Comparison of ENCODE assay signal across 8 mouse cellular contexts in genomic region chr9:54764561-54765217, GRCm38 (mm10). TPM values are rescaled to one million over a fixed set of nuclear protein-coding genes. Genes with fewer than 3 reads are reported as not detected.
A peak's percentile ranks its signal among the peaks of the same experiment; 100 is the strongest.
DNase-seq lines count a peak whose midpoint lies in the region; ATAC-seq and TF ChIP-seq lines count a peak whose summit lies in the region.

Gene Crabp1, plus strand, starts transcription at chr9:54764748.

- H3K4me1 ChIP-seq in lung, postnatal 0 days (ENCODE audit: insufficient read depth, low read depth, low read length) = 0 out of 2 replicates have a peak, but pooled peaks cover 4% of the 10 kb centered on the region
- peaks cover 14% of the 10 kb centered on the region for H3K4me1 ChIP-seq in hindbrain, embryonic 11.5 days (replicated peaks; ENCODE audit: control insufficient read depth, insufficient read depth, low read length)
- H3K4me1 ChIP-seq in midbrain, embryonic 15.5 days = peaks cover 23% of the 10 kb centered on the region

- no peak within 1 kb of the TSS for H3K27ac ChIP-seq in lung, postnatal 0 days (ENCODE audit: low read length)
- H3K27ac ChIP-seq in hindbrain, embryonic 11.5 days (ENCODE audit: low read depth, low read length) = no peak within 1 kb of the TSS; the same call in 1 of the 2 replicates
- no peak within 1 kb of the TSS for H3K27ac ChIP-seq in midbrain, embryonic 15.5 days

- no peak within 1 kb of the TSS for H3K9ac ChIP-seq in lung, postnatal 0 days (replicated peaks; ENCODE audit: low read depth)
- peak within 1 kb of the TSS; percentile 61 for H3K9ac ChIP-seq in hindbrain, embryonic 11.5 days (ENCODE audit: low read depth, low read length)
- H3K9ac ChIP-seq in midbrain, embryonic 15.5 days = peak within 1 kb of the TSS; percentile 32; the same call in 1 of the 2 replicates

- no peak; the same call in 1 of the 2 replicates for ATAC-seq in lung, postnatal 0 days
- peak; percentile 41; the same call in 1 of the 2 replicates for ATAC-seq in hindbrain, embryonic 11.5 days (ENCODE audit: low FRiP score)
- ATAC-seq in midbrain, embryonic 15.5 days (replicated peaks) = 0 out of 2 replicates have a peak, but pooled peaks have one; percentile 45
- no peak for ATAC-seq in erythroblast, adult 5-6 weeks (replicated peaks; ENCODE audit: low FRiP score, poor library complexity, severe bottlenecking)

- peaks cover 25% of the 10 kb centered on the region for H3K27me3 ChIP-seq in lung, postnatal 0 days (replicated peaks; ENCODE audit: insufficient read depth, low read length)
- peaks cover 20% of the 10 kb centered on the region for H3K27me3 ChIP-seq in hindbrain, embryonic 11.5 days (ENCODE audit: control insufficient read depth, insufficient read depth, low read length)
- H3K27me3 ChIP-seq in midbrain, embryonic 15.5 days (replicated peaks) = peaks cover 46% of the 10 kb centered on the region

- DNase-seq in adrenal gland, adult 8-10 months = no peak
- DNase-seq in adrenal gland, postnatal 4 days (ENCODE audit: low spot score in 2 of 2) = no peak
- no peak for DNase-seq in lung, postnatal 0 days (ENCODE audit: low spot score)
- DNase-seq in lung, postnatal 36 days = no peak
- peak; percentile 74 for DNase-seq in hindbrain, embryonic 11.5 days (ENCODE audit: low spot score)
- DNase-seq in urinary bladder, postnatal 10 days (ENCODE audit: low spot score) = no peak

- 2% methylated on average over 43 of the region's 45 CpGs for WGBS in lung, postnatal 0 days
- under 1% methylated on average over 42 of the region's 45 CpGs for WGBS in hindbrain, embryonic 11.5 days
- under 1% methylated on average over 43 of the region's 45 CpGs for WGBS in midbrain, embryonic 15.5 days

- no peaks in the 10 kb centered on the region for H3K36me3 ChIP-seq in lung, postnatal 0 days (ENCODE audit: insufficient read depth, low read length)
- no peaks in the 10 kb centered on the region for H3K36me3 ChIP-seq in hindbrain, embryonic 11.5 days (ENCODE audit: control insufficient read depth, insufficient read depth, low read length)
- no peaks in the 10 kb centered on the region for H3K36me3 ChIP-seq in midbrain, embryonic 15.5 days (replicated peaks)

- TF ChIP-seq EP300 in lung, postnatal 0 days (IDR thresholded peaks at IDR 0.05) = no peak

- TF ChIP-seq CTCF in lung, postnatal 0 days (IDR thresholded peaks at IDR 0.05) = no peak

- no peaks in the 10 kb centered on the region for H3K9me3 ChIP-seq in lung, postnatal 0 days (ENCODE audit: low read length)
- no peaks in the 10 kb centered on the region for H3K9me3 ChIP-seq in hindbrain, embryonic 11.5 days (ENCODE audit: control insufficient read depth, low read length)
- no peaks in the 10 kb centered on the region for H3K9me3 ChIP-seq in midbrain, embryonic 15.5 days

- H3K4me2 ChIP-seq in lung, postnatal 0 days (replicated peaks; ENCODE audit: low read depth, low read length) = peak within 1 kb of the TSS; percentile 44
- peak within 1 kb of the TSS; percentile 55 for H3K4me2 ChIP-seq in hindbrain, embryonic 11.5 days (replicated peaks; ENCODE audit: low read depth, low read length)
- H3K4me2 ChIP-seq in midbrain, embryonic 15.5 days = peak within 1 kb of the TSS; percentile 65

- peak within 1 kb of the TSS; percentile 16 for H3K4me3 ChIP-seq in lung, postnatal 0 days (ENCODE audit: low read depth, low read length)
- H3K4me3 ChIP-seq in hindbrain, embryonic 11.5 days (ENCODE audit: low read depth, low read length) = peak within 1 kb of the TSS; percentile 43
- peak within 1 kb of the TSS; percentile 42 for H3K4me3 ChIP-seq in midbrain, embryonic 15.5 days

RNA-seq across cellular contexts. Expression of gene Crabp1, which starts in this region (rescaled TPM):
- 10 to 100 TPM; 11.0 to 25.5 (median 15.2) TPM for total RNA-seq in adrenal gland, adult 8-10 months (2022)
- total RNA-seq in adrenal gland, postnatal 4 days (2021) = 1 to 10 TPM; 2.4 to 3.8 TPM
- polyA plus RNA-seq in lung, postnatal 0 days (2015; fragmentation: Nextera tagmentation; extraction: Ambion mirVana) = 2.0 and 2.6 TPM in 2 replicates
- 1,117 and 1,232 TPM in 2 replicates for polyA plus RNA-seq in hindbrain, embryonic 11.5 days (2014; fragmentation: Nextera tagmentation; extraction: Ambion mirVana)
- polyA plus RNA-seq in midbrain, embryonic 15.5 days (2015; fragmentation: Nextera tagmentation; extraction: Ambion mirVana) = 22.4 and 25.1 TPM in 2 replicates
- total RNA-seq in erythroblast, adult 5-6 weeks (2015; ENCODE audit: low replicate concordance) = not detected in 2 replicates
- total RNA-seq in erythroblast, adult 5-6 weeks (2017; ENCODE audit: low replicate concordance) = not detected in 2 replicates

Comparison
In these comparisons a context has a peak if more than half of its experiments do, and no peak if none do; other contexts are left out.
1. RNA of gene Crabp1 (polyA plus RNA-seq): 1,117 to 1,232 TPM in hindbrain, embryonic 11.5 days; 22.4 to 25.1 TPM in midbrain, embryonic 15.5 days and 2.0 to 2.6 TPM in lung, postnatal 0 days; every median in the first group is over 10 times any median in the second.
2. ATAC-seq: peak in hindbrain, embryonic 11.5 days (single experiment) and midbrain, embryonic 15.5 days (single experiment); none in lung, postnatal 0 days (single experiment) and erythroblast, adult 5-6 weeks (single experiment).
3. Peak in every context shown above with its lines, with median percentiles within 50 percentile points of each other: H3K4me2 ChIP-seq and H3K4me3 ChIP-seq.